Mouse (Mus musculus): ENCODE data around the gene Cacna1e. TPM values are rescaled to one million over a fixed set of nuclear protein-coding genes. Genes with fewer than 3 reads are reported as not detected.

The Cacna1e gene
- polyA plus RNA-seq, 1 experiment from 2014 or later = 0.25 TPM

GRCm38 (mm10) chr1:154433520-154433919 lies 450.8 kb downstream of the Cacna1e start:
- H3K9me3 ChIP-seq (ENCODE audit: low read depth, low read length) = no peaks in the 10 kb centered on the region
- DNase-seq (no peak), ATAC-seq (ENCODE audit: insufficient read depth) (no peak)
- no peak overlapping the region for H3K4me2 ChIP-seq
- no peaks in the 10 kb centered on the region for H3K36me3 ChIP-seq (ENCODE audit: insufficient read depth)
- H3K4me3 ChIP-seq (ENCODE audit: low read depth, low read length) = no peak overlapping the region
- TF ChIP-seq CTCF (IDR thresholded peaks at IDR 0.05; ENCODE audit: low read depth) = no peak
- H3K9ac ChIP-seq = no peak overlapping the region
- no peaks in the 10 kb centered on the region for H3K27me3 ChIP-seq (ENCODE audit: insufficient read depth, low read length)
- H3K27ac ChIP-seq (ENCODE audit: low read depth) = no peak overlapping the region
- H3K4me1 ChIP-seq (ENCODE audit: insufficient read depth) = no peaks in the 10 kb centered on the region
- WGBS = 89% methylated on average over 1 of the region's 1 CpGs

- H3K4me1 ChIP-seq (ENCODE audit: insufficient read depth) = no peaks in the 10 kb centered on the region
- 75% methylated on average over 1 of the region's 1 CpGs for WGBS
These were observed 451.2 kb downstream of the Cacna1e start for GRCm38 (mm10) chr1:154433112-154433511.

GRCm38 (mm10) chr1:154428276-154428675 lies 456.0 kb downstream of the Cacna1e start:
- H3K4me2 ChIP-seq = no peak overlapping the region
- no peak overlapping the region for H3K27ac ChIP-seq (ENCODE audit: low read depth)
- no peak overlapping the region for H3K4me3 ChIP-seq (ENCODE audit: low read depth, low read length)
- no peak for TF ChIP-seq CTCF (IDR thresholded peaks at IDR 0.05; ENCODE audit: low read depth)
- H3K27me3 ChIP-seq (ENCODE audit: insufficient read depth, low read length) = no peaks in the 10 kb centered on the region
- no peaks in the 10 kb centered on the region for H3K9me3 ChIP-seq (ENCODE audit: low read depth, low read length)
- ATAC-seq (ENCODE audit: insufficient read depth) (no peak), DNase-seq (no peak)
- H3K4me1 ChIP-seq (ENCODE audit: insufficient read depth) = no peaks in the 10 kb centered on the region
- no peak overlapping the region for H3K9ac ChIP-seq
- 78% methylated on average over 7 of the region's 7 CpGs for WGBS
- no peaks in the 10 kb centered on the region for H3K36me3 ChIP-seq (ENCODE audit: insufficient read depth)

More at GRCm38 (mm10) chr1:154433112-154433511, 451.2 kb downstream of the Cacna1e start:
- Histone ChIP-seq H3K4me2 (no peak overlapping the region), H3K4me3 (ENCODE audit: low read depth, low read length) (no peak overlapping the region), H3K9ac (no peak overlapping the region), H3K9me3 (ENCODE audit: low read depth, low read length) (no peaks in the 10 kb centered on the region), H3K27me3 (ENCODE audit: insufficient read depth, low read length) (no peaks in the 10 kb centered on the region), H3K27ac (ENCODE audit: low read depth) (no peak overlapping the region), H3K36me3 (ENCODE audit: insufficient read depth) (no peaks in the 10 kb centered on the region)
- DNase-seq = no peak
- no peak for TF ChIP-seq CTCF (IDR thresholded peaks at IDR 0.05; ENCODE audit: low read depth)
- no peak for ATAC-seq (ENCODE audit: insufficient read depth)

GRCm38 (mm10) chr1:154418278-154418677 lies 466.0 kb downstream of the Cacna1e start:
- H3K4me2 ChIP-seq = no peak overlapping the region
- ATAC-seq (ENCODE audit: insufficient read depth) = no peak
- H3K9ac ChIP-seq = no peak overlapping the region
- WGBS = 55% methylated on average over 5 of the region's 5 CpGs
- H3K4me3 ChIP-seq (ENCODE audit: low read depth, low read length) = no peak overlapping the region
- no peak for TF ChIP-seq CTCF (IDR thresholded peaks at IDR 0.05; ENCODE audit: low read depth)
- H3K4me1 ChIP-seq (ENCODE audit: insufficient read depth) = no peaks in the 10 kb centered on the region
- DNase-seq = no peak
- H3K27ac ChIP-seq (ENCODE audit: low read depth) = no peak overlapping the region
- no peaks in the 10 kb centered on the region for H3K36me3 ChIP-seq (ENCODE audit: insufficient read depth)
- no peaks in the 10 kb centered on the region for H3K9me3 ChIP-seq (ENCODE audit: low read depth, low read length)
- no peaks in the 10 kb centered on the region for H3K27me3 ChIP-seq (ENCODE audit: insufficient read depth, low read length)

GRCm38 (mm10) chr1:154416384-154417155 lies 467.7 kb downstream of the Cacna1e start:
- no peak for TF ChIP-seq CTCF (IDR thresholded peaks at IDR 0.05; ENCODE audit: low read depth)
- 51% methylated on average over 20 of the region's 20 CpGs for WGBS
- H3K9ac ChIP-seq = no peak overlapping the region
- DNase-seq (no peak), ATAC-seq (ENCODE audit: insufficient read depth) (no peak)
- H3K27ac ChIP-seq (ENCODE audit: low read depth) = no peak overlapping the region
- no peaks in the 10 kb centered on the region for H3K27me3 ChIP-seq (ENCODE audit: insufficient read depth, low read length)
- no peak overlapping the region for H3K4me2 ChIP-seq
- H3K4me1 ChIP-seq (ENCODE audit: insufficient read depth) = no peaks in the 10 kb centered on the region
- no peaks in the 10 kb centered on the region for H3K36me3 ChIP-seq (ENCODE audit: insufficient read depth)
- H3K4me3 ChIP-seq (ENCODE audit: low read depth, low read length) = no peak overlapping the region
- H3K9me3 ChIP-seq (ENCODE audit: low read depth, low read length) = no peaks in the 10 kb centered on the region

GRCm38 (mm10) chr1:154415826-154416225 lies 468.5 kb downstream of the Cacna1e start:
- 76% methylated on average over 10 of the region's 10 CpGs for WGBS
- ATAC-seq (ENCODE audit: insufficient read depth) = peak; percentile 41; the same call in 1 of the 2 replicates
- H3K4me3 ChIP-seq (ENCODE audit: low read depth, low read length) = no peak overlapping the region
- H3K27ac ChIP-seq (ENCODE audit: low read depth) = no peak overlapping the region
- H3K9ac ChIP-seq = no peak overlapping the region
- no peaks in the 10 kb centered on the region for H3K36me3 ChIP-seq (ENCODE audit: insufficient read depth)
- no peak for DNase-seq
- TF ChIP-seq CTCF (IDR thresholded peaks at IDR 0.05; ENCODE audit: low read depth) = no peak
- H3K4me2 ChIP-seq = no peak overlapping the region
- H3K4me1 ChIP-seq (ENCODE audit: insufficient read depth) = no peaks in the 10 kb centered on the region
- H3K27me3 ChIP-seq (ENCODE audit: insufficient read depth, low read length) = no peaks in the 10 kb centered on the region
- no peaks in the 10 kb centered on the region for H3K9me3 ChIP-seq (ENCODE audit: low read depth, low read length)

GRCm38 (mm10) chr1:154413138-154413537 lies 471.2 kb downstream of the Cacna1e start:
- Histone ChIP-seq H3K9me3 (ENCODE audit: low read depth, low read length) (no peaks in the 10 kb centered on the region), H3K27me3 (ENCODE audit: insufficient read depth, low read length) (no peaks in the 10 kb centered on the region), H3K36me3 (ENCODE audit: insufficient read depth) (no peaks in the 10 kb centered on the region), H3K4me2 (no peak overlapping the region), H3K27ac (ENCODE audit: low read depth) (no peak overlapping the region), H3K9ac (no peak overlapping the region), H3K4me3 (ENCODE audit: low read depth, low read length) (no peak overlapping the region), H3K4me1 (ENCODE audit: insufficient read depth) (no peaks in the 10 kb centered on the region)
- DNase-seq (no peak), ATAC-seq (ENCODE audit: insufficient read depth) (no peak)
- TF ChIP-seq CTCF (IDR thresholded peaks at IDR 0.05; ENCODE audit: low read depth) = no peak
- WGBS = 47% methylated on average over 3 of the region's 3 CpGs

All from lung, embryonic 14.5 days (tissue).